Mouse (Mus musculus): Measurements from ENCODE around the gene Rpl22. TPM values are rescaled to one million over a fixed set of nuclear protein-coding genes. Genes with fewer than 3 reads are reported as not detected.

Rpl22 gene
- polyA plus RNA-seq, 1 experiment: 1,224 TPM

DNA sequence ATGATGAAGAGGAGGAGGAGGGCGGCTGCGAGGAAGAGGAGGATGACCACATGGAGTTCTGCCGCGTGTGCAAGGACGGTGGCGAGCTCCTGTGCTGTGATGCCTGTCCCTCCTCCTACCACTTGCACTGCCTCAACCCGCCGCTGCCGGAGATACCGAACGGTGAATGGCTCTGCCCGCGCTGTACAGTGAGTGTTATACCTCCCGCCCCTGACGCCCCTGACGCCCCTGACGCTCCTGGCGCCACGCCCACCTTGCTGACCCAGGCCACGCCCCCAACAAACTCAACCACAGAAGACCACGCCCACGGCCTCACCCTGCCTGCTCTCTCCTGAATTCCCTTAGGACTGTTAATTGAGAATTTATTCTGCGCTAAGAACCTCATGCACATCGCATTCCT is 35.3 kb downstream of the Rpl22 start:
- no peaks in the 10 kb centered on the region; the same call in 1 of the 2 replicates for H3K4me1 ChIP-seq (ENCODE audit: control insufficient read depth, insufficient read depth, low read length)
- WGBS: 7% methylated on average over 24 of the region's 24 CpGs

DNA sequence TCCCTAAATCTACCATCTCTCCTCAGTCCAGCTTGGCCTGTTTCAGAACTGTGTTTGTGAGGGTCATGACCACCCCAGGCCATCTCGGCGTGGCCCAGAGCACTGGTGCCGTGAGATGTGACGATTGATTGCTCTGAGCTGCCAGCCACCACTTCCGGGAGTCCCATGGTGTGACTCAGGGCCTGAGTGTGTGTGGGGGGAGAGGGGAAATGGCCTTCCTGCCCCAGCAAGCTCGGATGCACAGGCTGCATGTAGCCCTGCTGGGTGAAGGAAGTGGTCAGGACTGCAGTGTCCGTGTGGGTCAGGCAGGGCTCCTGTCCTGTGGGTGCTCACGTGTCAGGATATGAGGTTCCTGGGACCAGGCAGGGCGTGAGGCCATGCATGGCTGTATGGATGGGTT is 36.6 kb downstream of the Rpl22 start:
- no peaks in the 10 kb centered on the region; the same call in 1 of the 2 replicates for H3K4me1 ChIP-seq (ENCODE audit: control insufficient read depth, insufficient read depth, low read length)
- WGBS: 3% methylated on average over 9 of the region's 9 CpGs
- no peak overlapping the region for H3K27ac ChIP-seq (ENCODE audit: control insufficient read depth, insufficient read depth, low read depth, low read length, poor library complexity)
- no peak overlapping the region for H3K4me3 ChIP-seq (replicated peaks; ENCODE audit: control insufficient read depth, low read depth, low read length)
- TF ChIP-seq POLR2A (IDR thresholded peaks at IDR 0.05; ENCODE audit: borderline replicate concordance, control insufficient read depth, low read depth, low read length) (peak; percentile 31; the same call in 1 of the 2 replicates), CTCF (IDR thresholded peaks at IDR 0.05; ENCODE audit: control insufficient read depth, insufficient read depth, low read length) (no peak)

More for the DNA sequence above, 35.3 kb downstream of the Rpl22 start:
- Histone ChIP-seq H3K27ac (ENCODE audit: control insufficient read depth, insufficient read depth, low read depth, low read length, poor library complexity) (no peak overlapping the region), H3K4me3 (replicated peaks; ENCODE audit: control insufficient read depth, low read depth, low read length) (no peak overlapping the region)
- no peak for TF ChIP-seq CTCF (IDR thresholded peaks at IDR 0.05; ENCODE audit: control insufficient read depth, insufficient read depth, low read length)
- TF ChIP-seq POLR2A (IDR thresholded peaks at IDR 0.05; ENCODE audit: borderline replicate concordance, control insufficient read depth, low read depth, low read length): no peak

DNA sequence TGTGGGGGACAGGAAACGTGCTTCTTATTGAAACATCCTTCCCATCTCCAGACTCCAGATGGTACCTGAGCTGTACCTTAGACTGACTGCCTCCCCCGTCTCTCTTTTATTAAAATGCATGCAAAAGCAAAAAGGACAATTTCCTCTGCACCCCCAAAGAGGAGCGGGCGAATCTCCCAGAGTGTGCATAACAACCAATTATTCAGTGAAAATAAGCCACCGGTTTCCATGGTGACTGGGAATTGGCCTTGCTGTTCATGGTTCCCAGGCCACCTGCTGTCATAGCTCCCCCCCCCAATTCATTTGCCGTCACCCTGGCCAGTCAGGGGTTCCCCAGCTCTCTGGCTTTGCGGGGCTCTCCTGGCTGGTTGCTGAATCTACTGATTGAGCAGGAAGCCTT is 39.7 kb downstream of the Rpl22 start:
- no peaks in the 10 kb centered on the region; the same call in 1 of the 2 replicates for H3K4me1 ChIP-seq (ENCODE audit: control insufficient read depth, insufficient read depth, low read length)
- TF ChIP-seq CTCF (IDR thresholded peaks at IDR 0.05; ENCODE audit: control insufficient read depth, insufficient read depth, low read length) (no peak), POLR2A (IDR thresholded peaks at IDR 0.05; ENCODE audit: borderline replicate concordance, control insufficient read depth, low read depth, low read length) (no peak)
- WGBS: 79% methylated on average over 7 of the region's 7 CpGs
- no peak overlapping the region for H3K4me3 ChIP-seq (replicated peaks; ENCODE audit: control insufficient read depth, low read depth, low read length)
- H3K27ac ChIP-seq (ENCODE audit: control insufficient read depth, insufficient read depth, low read depth, low read length, poor library complexity): no peak overlapping the region

GRCm38 (mm10) chr4:152382528-152383252 is 57.1 kb downstream of the Rpl22 start:
- 74% methylated on average over 17 of the region's 17 CpGs for WGBS
- no peak overlapping the region for H3K4me3 ChIP-seq (replicated peaks; ENCODE audit: control insufficient read depth, low read depth, low read length)
- H3K4me1 ChIP-seq (ENCODE audit: control insufficient read depth, insufficient read depth, low read length): no peaks in the 10 kb centered on the region
- no peak overlapping the region for H3K27ac ChIP-seq (ENCODE audit: control insufficient read depth, insufficient read depth, low read depth, low read length, poor library complexity)
- TF ChIP-seq POLR2A (IDR thresholded peaks at IDR 0.05; ENCODE audit: borderline replicate concordance, control insufficient read depth, low read depth, low read length): no peak
- no peak for TF ChIP-seq CTCF (IDR thresholded peaks at IDR 0.05; ENCODE audit: control insufficient read depth, insufficient read depth, low read length)

Other genes starting within 250 kb of the Rpl22 start
- 2.6 and 3.3 TPM in 2 replicates for gene Tnfrsf25, start 209.8 kb upstream of the Rpl22 start, polyA plus RNA-seq (2011; ENCODE audit: insufficient read depth, insufficient read length, low replicate concordance, missing spikeins)
- gene Espn, start 173.4 kb upstream of the Rpl22 start, polyA plus RNA-seq (2011; ENCODE audit: insufficient read depth, insufficient read length, low replicate concordance, missing spikeins): 0.61 TPM in 1 of 2 replicates, not detected in the other
- not detected in 2 replicates for gene Hes2, start 166.9 kb upstream of the Rpl22 start, polyA plus RNA-seq (2011; ENCODE audit: insufficient read depth, insufficient read length, low replicate concordance, missing spikeins)
- 12.4 and 32.0 TPM in 2 replicates for gene Acot7, start 147.6 kb upstream of the Rpl22 start, polyA plus RNA-seq (2011; ENCODE audit: insufficient read depth, insufficient read length, low replicate concordance, missing spikeins)
- gene Gpr153, start 51.5 kb upstream of the Rpl22 start, polyA plus RNA-seq (2011; ENCODE audit: insufficient read depth, insufficient read length, low replicate concordance, missing spikeins): 1.4 and 4.1 TPM in 2 replicates
- not detected in 2 replicates for gene Hes3, start 34.1 kb upstream of the Rpl22 start, polyA plus RNA-seq (2011; ENCODE audit: insufficient read depth, insufficient read length, low replicate concordance, missing spikeins)
- 5.0 and 7.8 TPM in 2 replicates for gene Icmt, start 28.5 kb upstream of the Rpl22 start, polyA plus RNA-seq (2011; ENCODE audit: insufficient read depth, insufficient read length, low replicate concordance, missing spikeins)
- gene Rnf207, start 6.7 kb upstream of the Rpl22 start, polyA plus RNA-seq (2011; ENCODE audit: insufficient read depth, insufficient read length, low replicate concordance, missing spikeins): not detected in 2 replicates
- gene Chd5, start 12.9 kb downstream of the Rpl22 start, polyA plus RNA-seq (2011; ENCODE audit: insufficient read depth, insufficient read length, low replicate concordance, missing spikeins): 0.11 TPM in 1 of 2 replicates, not detected in the other
- gene Nphp4, start 151.0 kb downstream of the Rpl22 start, polyA plus RNA-seq (2011; ENCODE audit: insufficient read depth, insufficient read length, low replicate concordance, missing spikeins): 0.65 TPM in 1 of 2 replicates, not detected in the other
- gene Kcnab2, start 152.1 kb downstream of the Rpl22 start, polyA plus RNA-seq (2011; ENCODE audit: insufficient read depth, insufficient read length, low replicate concordance, missing spikeins): 12.9 and 38.7 TPM in 2 replicates

All from bone marrow, adult 2 months (tissue).